ENCODE assay signal across 8 mouse cellular contexts in the genomic region with DNA sequence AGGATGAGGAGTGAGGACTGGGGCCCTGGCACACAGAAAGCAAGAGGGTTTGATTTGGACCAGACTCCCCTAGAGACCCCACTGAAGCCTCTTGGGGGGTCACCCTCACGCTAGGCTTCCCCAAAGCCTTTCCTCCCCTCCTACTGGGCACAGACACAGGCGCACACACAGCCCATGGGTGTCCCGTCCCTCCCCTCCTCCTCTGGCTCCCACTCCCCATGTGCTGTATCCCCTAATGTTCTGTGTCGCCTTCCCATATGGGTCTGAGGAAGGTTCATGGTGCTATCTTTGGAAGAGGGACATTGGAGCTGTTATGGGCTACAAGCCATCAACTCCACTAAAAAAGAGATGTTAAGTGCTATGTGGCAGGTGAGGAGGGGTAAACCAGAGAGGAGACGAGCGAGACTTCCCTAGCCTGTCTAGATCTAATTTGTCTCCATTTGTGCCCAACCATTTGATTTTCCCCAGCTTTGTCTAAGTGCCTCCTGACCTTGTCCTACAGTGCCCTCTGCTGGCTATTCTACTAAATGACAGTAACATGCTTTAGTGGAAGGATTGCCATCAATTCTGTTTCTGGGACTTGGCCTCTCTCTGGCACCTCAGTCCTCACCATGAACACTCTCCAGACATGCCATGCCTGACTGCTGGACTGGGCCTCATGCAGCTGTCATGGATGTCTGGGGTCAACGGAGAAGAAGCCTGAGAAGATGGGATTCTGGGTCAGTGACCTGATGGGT. TPM values are rescaled to one million over a fixed set of nuclear protein-coding genes. Genes with fewer than 3 reads are reported as not detected.
A peak's percentile ranks its signal among the peaks of the same experiment; 100 is the strongest.
DNase-seq lines count a peak whose midpoint lies in the region; ATAC-seq and TF ChIP-seq lines count a peak whose summit lies in the region.

No protein-coding gene starts in this region.

- H3K4me1 ChIP-seq in forebrain, postnatal 0 days (ENCODE audit: insufficient read depth): peaks cover 4% of the 10 kb centered on the region; the same call in 1 of the 2 replicates
- peaks cover 77% of the 10 kb centered on the region for H3K4me1 ChIP-seq in megakaryocyte, embryonic 14.5 days

- H3K36me3 ChIP-seq in forebrain, postnatal 0 days (ENCODE audit: insufficient read depth): no peaks in the 10 kb centered on the region
- no peaks in the 10 kb centered on the region for H3K36me3 ChIP-seq in megakaryocyte, embryonic 14.5 days (replicated peaks; ENCODE audit: low read length)

- WGBS in forebrain, postnatal 0 days: 29% methylated on average over 7 of the region's 7 CpGs

- ATAC-seq in forebrain, postnatal 0 days: peak; percentile 90

- H3K27ac ChIP-seq in forebrain, postnatal 0 days (ENCODE audit: low read depth, low read length): peak overlapping the region; percentile 21; the same call in 1 of the 2 replicates

- H3K9ac ChIP-seq in forebrain, postnatal 0 days: peak overlapping the region; percentile 31; the same call in 1 of the 2 replicates

- H3K4me2 ChIP-seq in forebrain, postnatal 0 days (ENCODE audit: low read depth): peak overlapping the region; percentile 26; the same call in 1 of the 2 replicates

- DNase-seq in gastrocnemius, adult 18-20 months (ENCODE audit: low spot score): peak; percentile 78
- no peak for DNase-seq in gastrocnemius, postnatal 25 days
- DNase-seq in cerebellum, adult 11-12 months: peak; percentile 45
- peak; percentile 93 for DNase-seq in forebrain, postnatal 0 days
- peak; percentile 89 for DNase-seq in induced T-regulatory cell, adult 2 months (ENCODE audit: low read depth)
- peak; percentile 25 to 82 for DNase-seq in left cerebral cortex, adult 9 months (ENCODE audit: low spot score in 2 of 2)
- DNase-seq in right cerebral cortex, postnatal 36 days (ENCODE audit: low spot score in 2 of 2): peak; percentile 19 to 21

- no peaks in the 10 kb centered on the region for H3K27me3 ChIP-seq in forebrain, postnatal 0 days (ENCODE audit: insufficient read depth, low read length)
- peaks cover 2% of the 10 kb centered on the region for H3K27me3 ChIP-seq in megakaryocyte, embryonic 14.5 days (replicated peaks)

- H3K4me3 ChIP-seq in forebrain, postnatal 0 days (ENCODE audit: low read depth, low read length): no peak overlapping the region
- peak overlapping the region; percentile 56 for H3K4me3 ChIP-seq in megakaryocyte, embryonic 14.5 days (replicated peaks)

- TF ChIP-seq CTCF in forebrain, postnatal 0 days (IDR thresholded peaks at IDR 0.05; ENCODE audit: low read depth): peak; percentile 96

- H3K9me3 ChIP-seq in forebrain, postnatal 0 days (ENCODE audit: low read length): no peaks in the 10 kb centered on the region
- H3K9me3 ChIP-seq in megakaryocyte, embryonic 14.5 days: no peaks in the 10 kb centered on the region

RNA-seq across cellular contexts. Expression of gene Ckap2l, which starts 38.4 kb away (rescaled TPM):
- not detected for total RNA-seq in gastrocnemius, adult 18-20 months (2021)
- total RNA-seq in gastrocnemius, postnatal 25 days (2021): under 1 TPM; 0.49 to 0.64 TPM
- total RNA-seq in forebrain, postnatal 0 days (2014; rRNA removed): 5.3 and 9.1 TPM in 2 replicates
- polyA plus RNA-seq in forebrain, postnatal 0 days (2015; fragmentation: Nextera tagmentation; extraction: Ambion mirVana): 8.9 and 9.8 TPM in 2 replicates
- 9.6 and 47.7 TPM in 2 replicates for polyA plus RNA-seq in megakaryocyte, embryonic 14.5 days (2012; ENCODE audit: insufficient read depth, low replicate concordance)

RNA-seq across cellular contexts. Expression of gene Il1a, which starts 51.1 kb away (rescaled TPM):
- not detected for total RNA-seq in gastrocnemius, adult 18-20 months (2021)
- not detected for total RNA-seq in gastrocnemius, postnatal 25 days (2021)
- total RNA-seq in forebrain, postnatal 0 days (2014; rRNA removed): 0.10 TPM in 1 of 2 replicates, not detected in the other
- 0.34 and 0.38 TPM in 2 replicates for polyA plus RNA-seq in forebrain, postnatal 0 days (2015; fragmentation: Nextera tagmentation; extraction: Ambion mirVana)
- polyA plus RNA-seq in megakaryocyte, embryonic 14.5 days (2012; ENCODE audit: insufficient read depth, low replicate concordance): 1.3 TPM in 1 of 2 replicates, not detected in the other
